Mouse (Mus musculus) testis, adult 2 months (tissue): ENCODE data around the gene Lonp2. TPM values are rescaled to one million over a fixed set of nuclear protein-coding genes. Genes with fewer than 3 reads are reported as not detected.
A peak's percentile ranks its signal among the peaks of the same experiment; 100 is the strongest.

Source experiments
- H3K27ac ChIP-seq: fragments of 200-500 bp; 2 replicates; pipeline ENCODE4 v1.5.1; 2012; ENCODE audit warnings: low read depth, low read length; ENCODE audit not compliant: control insufficient read depth, insufficient read depth
- H3K27me3 ChIP-seq: fragments of 200-500 bp; 2 replicates; pipeline ENCODE4 v1.6.1; 2012; ENCODE audit warnings: mild to moderate bottlenecking, low read length, moderate library complexity; ENCODE audit not compliant: control insufficient read depth, insufficient read depth
- H3K36me3 ChIP-seq: fragments of 200-500 bp; 2 replicates; pipeline ENCODE4 v1.6.1; 2012; ENCODE audit warnings: mild to moderate bottlenecking, low read length; ENCODE audit not compliant: control insufficient read depth, insufficient read depth
- H3K4me1 ChIP-seq: fragments of 200-500 bp; 2 replicates; pipeline ENCODE4 v1.6.1; 2012; ENCODE audit warnings: low read length; ENCODE audit not compliant: control insufficient read depth, insufficient read depth
- H3K4me3 ChIP-seq: fragments of 200-500 bp; 2 replicates; pipeline ENCODE4 v1.5.1; 2012; ENCODE audit warnings: low read depth, mild to moderate bottlenecking, low read length, moderate library complexity, mixed read lengths; ENCODE audit not compliant: control insufficient read depth
- CTCF ChIP-seq: fragments of 200-500 bp; IDR thresholded peaks from 2 replicates; pipeline ENCODE4 v1.5.1; 2012; ENCODE audit warnings: low read depth, mild to moderate bottlenecking, inconsistent platforms, low read length, moderate library complexity; ENCODE audit not compliant: control insufficient read depth, insufficient read depth, insufficient replicate concordance
- POLR2A ChIP-seq: fragments of 200-500 bp; IDR thresholded peaks from 2 replicates; pipeline ENCODE4 v1.6.1; 2012; ENCODE audit warnings: low read depth, mild to moderate bottlenecking, inconsistent platforms, low read length, moderate library complexity; ENCODE audit not compliant: control insufficient read depth
- polyA plus RNA-seq: library from polyadenylated mRNA; depleted of rRNA; stranded (reverse); fragments of >200 nt; gene quantifications from 2 replicates; pipeline ENCODE4 v1.2.3, GENCODE M21; 2012; rRNA removed

The Lonp2 gene
- 19.1 and 20.3 TPM in 2 replicates for polyA plus RNA-seq

DNA sequence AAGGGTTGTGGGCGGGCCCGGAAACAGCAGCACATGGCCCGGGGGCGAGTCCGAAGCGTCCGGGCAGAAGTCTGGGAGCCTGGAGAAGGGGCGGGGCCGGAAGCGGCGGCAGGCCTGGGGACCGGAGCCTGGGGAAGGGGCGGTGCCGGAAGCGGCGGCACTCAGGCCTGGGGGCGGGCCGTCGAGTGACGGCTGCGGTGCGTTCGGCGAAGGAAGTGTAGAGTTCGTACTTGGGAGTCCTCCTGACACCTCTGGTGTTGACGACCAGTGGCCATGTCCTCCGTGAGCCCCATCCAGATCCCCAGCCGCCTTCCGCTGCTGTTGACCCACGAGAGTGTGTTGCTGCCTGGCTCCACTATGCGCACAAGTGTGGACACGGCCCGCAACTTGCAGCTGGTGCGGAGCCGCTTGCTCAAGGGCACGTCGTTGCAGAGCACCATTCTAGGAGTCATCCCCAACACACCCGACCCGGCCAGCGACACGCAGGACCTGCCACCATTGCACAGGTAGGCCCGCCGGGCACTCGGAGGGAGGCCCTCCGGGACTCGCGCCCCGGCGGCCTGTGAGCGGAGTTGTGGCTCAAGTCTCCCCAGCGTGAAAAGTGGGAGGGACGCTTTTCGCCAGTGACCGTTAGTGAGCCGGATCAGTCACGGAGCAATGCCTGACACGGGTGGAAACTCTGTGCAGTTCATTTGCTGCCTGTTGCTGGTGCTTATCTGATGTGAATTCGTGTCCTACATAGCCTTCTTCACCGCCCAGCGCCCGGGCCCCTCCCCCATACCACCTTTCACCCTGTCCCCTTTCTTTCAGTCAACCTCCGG is at the start of gene Lonp2:
Gene Lonp2, plus strand, starts transcription at position 133 of the 821 bp plus-strand sequence.
- Histone ChIP-seq H3K27me3 (no peaks in the 10 kb centered on the region), H3K4me3 (peak within 1 kb of the TSS; percentile 93), H3K36me3 (no peaks in the 10 kb centered on the region), H3K27ac (peak within 1 kb of the TSS; percentile 86), H3K4me1 (peaks cover 8% of the 10 kb centered on the region)
- TF ChIP-seq CTCF (no peak), POLR2A (peak; percentile 84)

DNA sequence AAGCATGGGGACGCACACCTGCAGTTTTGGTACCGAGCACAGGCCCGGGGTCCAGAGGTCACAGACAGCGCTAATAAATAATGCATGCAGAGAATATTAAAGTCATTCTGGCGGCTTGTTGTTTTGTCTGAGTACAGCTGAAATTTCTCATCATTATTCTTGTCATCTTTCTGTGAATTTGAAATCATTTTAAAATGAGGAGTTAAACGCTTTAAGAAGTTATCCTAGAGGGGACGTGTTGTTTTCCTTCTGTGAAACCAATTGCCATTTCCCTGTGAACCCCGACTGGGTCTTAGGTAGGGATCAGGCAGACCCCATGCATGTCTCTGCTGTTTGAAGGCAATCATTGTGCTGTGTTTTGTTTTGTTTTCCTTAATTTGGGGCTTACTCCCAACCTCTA is 46.3 kb upstream of the Lonp2 start:
- Histone ChIP-seq H3K27ac (no peak overlapping the region; the same call in 1 of the 2 replicates), H3K36me3 (no peaks in the 10 kb centered on the region), H3K4me3 (no peak overlapping the region), H3K4me1 (peaks cover 10% of the 10 kb centered on the region), H3K27me3 (no peaks in the 10 kb centered on the region)
- no peak for TF ChIP-seq CTCF
- TF ChIP-seq POLR2A: no peak

DNA sequence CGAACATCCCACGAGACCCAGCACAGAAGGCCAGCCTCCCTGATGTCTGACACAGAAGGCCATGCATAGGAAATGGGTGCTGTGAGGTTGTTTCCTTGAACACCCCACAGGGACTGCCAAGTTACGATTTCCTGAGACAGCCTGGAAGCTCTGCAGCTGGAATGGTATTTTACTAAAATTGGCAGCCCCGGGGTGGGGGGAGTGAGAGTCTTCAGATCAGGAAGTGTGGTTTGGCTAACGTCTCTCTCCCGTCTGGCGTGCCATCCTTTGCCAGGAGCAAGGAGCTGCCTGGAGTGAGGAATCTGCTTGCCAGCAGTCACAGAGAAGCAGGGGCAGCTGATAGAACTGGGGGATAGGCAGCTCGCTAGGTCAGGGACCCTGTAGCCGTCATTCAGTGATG is 45.8 kb upstream of the Lonp2 start:
- TF ChIP-seq POLR2A: no peak
- TF ChIP-seq CTCF: no peak
- H3K4me3 ChIP-seq: no peak overlapping the region; the same call in 1 of the 2 replicates
- H3K36me3 ChIP-seq: no peaks in the 10 kb centered on the region
- H3K4me1 ChIP-seq: peaks cover 10% of the 10 kb centered on the region
- H3K27me3 ChIP-seq: no peaks in the 10 kb centered on the region
- H3K27ac ChIP-seq: no peak overlapping the region; the same call in 1 of the 2 replicates

DNA sequence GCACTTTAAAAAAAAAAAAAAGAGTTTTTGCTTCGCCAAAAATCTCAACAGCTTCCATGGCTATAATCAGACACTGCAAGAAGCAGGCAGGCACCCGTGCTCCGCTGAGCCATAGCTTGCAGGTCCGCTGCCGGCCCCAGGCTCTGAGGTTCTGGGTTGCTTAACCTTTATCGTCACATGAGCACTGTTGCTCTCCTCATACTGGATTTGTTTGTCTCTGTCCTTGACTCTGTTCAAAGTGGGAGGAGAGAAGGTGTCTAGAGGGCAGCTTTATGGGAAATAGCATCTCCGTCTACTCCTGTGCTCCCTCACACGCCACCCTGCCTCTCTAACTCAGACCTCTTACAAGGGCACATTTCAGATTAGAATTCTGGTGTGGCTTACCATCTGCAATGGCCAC is 45.1 kb upstream of the Lonp2 start:
- H3K4me3 ChIP-seq: peak overlapping the region; percentile 88
- H3K36me3 ChIP-seq: no peaks in the 10 kb centered on the region
- no peak for TF ChIP-seq CTCF
- TF ChIP-seq POLR2A: no peak
- H3K27ac ChIP-seq: no peak overlapping the region
- peaks cover 10% of the 10 kb centered on the region for H3K4me1 ChIP-seq
- H3K27me3 ChIP-seq: no peaks in the 10 kb centered on the region

DNA sequence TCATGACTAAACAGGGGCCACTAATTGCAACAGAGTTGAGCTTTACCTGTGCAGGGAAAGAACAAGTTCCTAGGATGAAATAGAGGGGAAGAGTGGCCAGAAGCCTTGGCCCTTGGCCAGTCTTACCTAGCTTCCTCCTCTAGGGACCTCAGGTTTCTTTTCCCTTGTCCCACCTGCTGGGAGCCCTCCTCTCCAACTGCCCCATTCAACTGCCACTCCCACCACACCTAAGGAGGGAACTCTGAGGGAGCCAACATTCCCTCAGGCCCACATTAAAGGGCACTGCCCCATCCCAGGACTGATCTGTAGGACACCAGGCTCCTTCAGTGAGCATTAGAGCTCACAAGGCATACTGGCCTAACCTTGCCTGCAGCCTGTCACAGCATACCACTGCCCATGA is 43.4 kb upstream of the Lonp2 start, which contains the start of gene Abcc12:
Gene Abcc12, minus strand, starts transcription at position 229 of the 400 bp plus-strand sequence.
- TF ChIP-seq POLR2A (peak; percentile 88), CTCF (no peak)
- Histone ChIP-seq H3K4me1 (peaks cover 15% of the 10 kb centered on the region), H3K27ac (peak within 1 kb of the TSS; percentile 97), H3K36me3 (no peaks in the 10 kb centered on the region), H3K27me3 (no peaks in the 10 kb centered on the region), H3K4me3 (peak within 1 kb of the TSS; percentile 88)

DNA sequence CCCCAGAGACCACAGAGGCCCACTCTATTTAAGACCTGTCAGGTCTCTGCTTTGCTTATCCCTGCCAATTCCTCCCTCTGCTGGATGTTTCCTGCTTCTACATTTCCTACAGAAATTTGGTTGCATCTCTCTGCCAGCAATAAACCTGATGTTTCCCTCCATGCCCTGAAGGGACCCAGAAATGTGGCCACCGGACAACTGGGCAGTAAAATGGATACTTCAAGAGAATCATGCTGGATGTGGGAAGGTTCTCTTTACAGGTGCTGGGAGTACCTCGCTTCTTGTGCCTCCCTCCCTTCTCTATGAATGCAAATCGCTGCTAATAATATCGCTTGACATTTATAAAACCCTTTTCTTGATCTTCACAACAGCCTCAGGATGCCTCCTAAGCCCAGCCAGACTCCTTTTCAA is 41.9 kb upstream of the Lonp2 start:
- H3K4me1 ChIP-seq: peaks cover 22% of the 10 kb centered on the region

DNA sequence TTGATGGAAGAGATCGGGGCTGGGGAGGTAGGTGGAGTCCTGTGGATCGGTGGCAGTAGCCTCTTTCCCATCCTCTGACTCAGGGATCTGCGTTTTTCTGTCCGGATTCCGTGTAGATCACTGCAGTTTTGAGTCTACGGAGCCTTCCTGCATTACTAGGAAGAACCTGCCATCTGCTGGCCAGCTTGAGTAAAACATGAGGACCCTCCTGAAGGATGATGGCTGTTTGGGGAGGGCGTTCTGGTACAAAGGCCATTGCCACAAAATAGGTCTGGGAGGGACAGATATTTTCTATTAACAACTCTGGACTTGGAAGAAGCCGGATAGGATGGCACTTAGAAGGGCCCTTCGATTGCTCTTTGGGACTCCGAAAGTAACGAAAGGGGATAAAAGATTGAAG is 38.7 kb upstream of the Lonp2 start:
- peak; percentile 50; the same call in 1 of the 2 replicates for TF ChIP-seq CTCF
- TF ChIP-seq POLR2A: no peak
- H3K4me3 ChIP-seq: no peak overlapping the region
- H3K4me1 ChIP-seq: peaks cover 14% of the 10 kb centered on the region
- H3K36me3 ChIP-seq: no peaks in the 10 kb centered on the region
- no peak overlapping the region for H3K27ac ChIP-seq
- H3K27me3 ChIP-seq: no peaks in the 10 kb centered on the region

More for the DNA sequence above, 41.9 kb upstream of the Lonp2 start:
- no peaks in the 10 kb centered on the region for H3K36me3 ChIP-seq
- H3K4me3 ChIP-seq: no peak overlapping the region
- TF ChIP-seq CTCF: no peak
- no peaks in the 10 kb centered on the region for H3K27me3 ChIP-seq
- no peak overlapping the region for H3K27ac ChIP-seq
